Mouse (Mus musculus): ENCODE measurements around the gene Adora3.

GRCm38 (mm10) chr3:105928781-105929180 is 58.1 kb downstream of the Adora3 start:
- TF ChIP-seq CTCF (IDR thresholded peaks at IDR 0.05) (no peak), POLR2A (IDR thresholded peaks at IDR 0.05; ENCODE audit: insufficient read depth, low read depth, low read length) (no peak), EP300 (IDR thresholded peaks at IDR 0.05; ENCODE audit: insufficient read depth, low read depth, low read length) (no peak)

Data from heart, adult 2 months (tissue).